Mouse (Mus musculus): ENCODE measurements at regions not wholly inside any gene's neighbourhood (a gene's known extent, or its start where the extent isn't known, plus 50 kb on each side); places are given as distances from the start of the nearest gene placed in this dataset.

- DNase-seq (ENCODE audit: low spot score in 2 of 2): no peak
These were observed 63.1 kb downstream of the Gm11011 start for GRCm38 (mm10) chr2:169524429-169524828.

DNA sequence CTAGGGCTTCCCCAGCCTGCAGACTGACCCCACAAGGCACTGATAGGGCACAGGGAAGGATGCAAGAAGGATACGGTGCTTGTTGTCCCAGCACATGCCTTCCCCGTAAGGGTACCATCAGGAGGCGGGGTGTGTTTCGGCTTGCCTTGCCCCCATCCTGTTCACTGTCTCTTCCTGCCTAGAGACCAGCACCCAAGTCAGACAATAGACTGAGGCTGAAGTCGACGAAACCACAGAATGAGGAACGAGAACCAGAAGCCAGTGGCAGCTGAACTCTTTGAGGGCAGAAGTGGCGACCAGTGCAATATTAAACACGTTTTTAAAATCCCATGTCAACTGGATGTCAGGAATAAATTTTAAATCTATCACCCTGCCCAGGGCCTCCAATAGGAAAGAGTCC, 67.6 kb downstream of the Gm11011 start:
- peak in 1 of 2 experiments; percentile 15 for DNase-seq (ENCODE audit: low spot score in 2 of 2)

DNA sequence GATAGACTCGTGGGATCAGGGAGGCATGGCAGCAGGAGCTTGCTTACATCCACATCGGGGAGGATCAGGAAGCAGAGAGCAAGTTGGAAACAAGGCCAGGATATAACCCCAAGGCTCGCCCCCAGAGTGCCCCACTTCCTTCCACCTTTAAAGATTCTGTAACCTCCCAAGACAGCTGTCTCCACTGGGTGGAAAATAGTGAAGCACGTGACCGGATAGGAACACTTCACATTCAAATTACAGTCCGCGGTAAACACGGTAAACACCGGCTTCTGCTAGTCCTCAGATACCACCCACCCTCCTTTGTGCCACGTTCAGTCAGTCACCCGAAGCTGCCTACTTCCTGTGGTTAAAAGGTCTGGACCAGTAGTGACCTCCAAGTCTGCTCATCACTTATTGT, 72.2 kb downstream of the Gm11011 start:
- peak; percentile 21 to 28 for DNase-seq (ENCODE audit: low spot score in 2 of 2)

DNA sequence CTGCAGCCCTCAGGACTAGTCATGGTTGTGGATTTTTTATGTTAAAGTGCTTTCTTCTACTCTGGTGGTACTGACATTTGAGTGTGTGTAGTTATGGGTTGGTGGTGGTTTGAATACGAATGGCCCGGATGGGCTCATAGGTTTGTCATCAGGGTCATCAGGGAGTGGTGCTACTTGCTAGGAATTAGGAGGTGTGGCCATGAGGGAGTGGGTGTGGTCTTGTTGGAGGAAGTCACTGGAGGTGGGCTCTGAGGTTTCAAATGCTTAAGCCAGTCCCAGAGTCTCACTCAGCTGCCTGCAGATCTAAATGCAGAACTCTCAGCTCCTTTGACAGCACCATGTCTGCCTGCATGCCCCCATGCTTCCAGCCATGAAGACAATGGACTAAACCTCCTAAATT, 76.8 kb downstream of the Gm11011 start:
- DNase-seq (ENCODE audit: low spot score in 2 of 2): no peak

- DNase-seq (ENCODE audit: low spot score in 2 of 2): no peak
These were observed 78.1 kb downstream of the Gm11011 start for GRCm38 (mm10) chr2:169509406-169509805.

DNA sequence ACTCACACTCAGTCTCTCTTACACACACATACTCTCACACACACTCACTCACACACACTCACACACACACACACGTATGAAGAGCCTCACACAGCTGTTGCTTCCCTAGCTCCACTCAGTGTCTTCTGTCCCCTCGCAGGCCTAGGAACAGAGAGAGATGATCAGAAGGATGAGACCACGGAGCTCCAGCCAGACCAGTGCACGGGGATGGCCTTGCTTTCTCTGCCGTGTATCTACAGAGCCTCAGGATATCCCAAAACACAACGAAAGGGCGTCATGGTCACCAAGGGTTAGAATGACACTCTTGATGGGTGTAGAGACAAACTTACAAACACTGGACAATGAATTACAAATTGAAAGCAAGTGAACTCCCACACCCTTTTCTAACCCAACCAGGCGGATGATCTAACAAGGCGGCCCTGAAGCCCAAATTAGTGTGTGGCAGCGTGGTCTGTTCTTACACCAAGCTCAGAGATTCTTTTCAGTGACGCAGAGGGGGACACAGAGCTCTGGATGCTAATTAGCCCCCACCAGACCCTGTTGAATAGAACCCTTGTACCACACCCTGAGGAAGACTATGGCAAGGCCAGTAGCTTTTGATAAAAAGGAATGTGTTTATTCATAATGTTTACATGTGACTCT, 83.0 kb downstream of the Gm11011 start:
- DNase-seq (ENCODE audit: low spot score in 2 of 2): no peak

GRCm38 (mm10) chr2:169503598-169503958, 84.0 kb downstream of the Gm11011 start:
- DNase-seq (ENCODE audit: low spot score in 2 of 2): no peak

DNA sequence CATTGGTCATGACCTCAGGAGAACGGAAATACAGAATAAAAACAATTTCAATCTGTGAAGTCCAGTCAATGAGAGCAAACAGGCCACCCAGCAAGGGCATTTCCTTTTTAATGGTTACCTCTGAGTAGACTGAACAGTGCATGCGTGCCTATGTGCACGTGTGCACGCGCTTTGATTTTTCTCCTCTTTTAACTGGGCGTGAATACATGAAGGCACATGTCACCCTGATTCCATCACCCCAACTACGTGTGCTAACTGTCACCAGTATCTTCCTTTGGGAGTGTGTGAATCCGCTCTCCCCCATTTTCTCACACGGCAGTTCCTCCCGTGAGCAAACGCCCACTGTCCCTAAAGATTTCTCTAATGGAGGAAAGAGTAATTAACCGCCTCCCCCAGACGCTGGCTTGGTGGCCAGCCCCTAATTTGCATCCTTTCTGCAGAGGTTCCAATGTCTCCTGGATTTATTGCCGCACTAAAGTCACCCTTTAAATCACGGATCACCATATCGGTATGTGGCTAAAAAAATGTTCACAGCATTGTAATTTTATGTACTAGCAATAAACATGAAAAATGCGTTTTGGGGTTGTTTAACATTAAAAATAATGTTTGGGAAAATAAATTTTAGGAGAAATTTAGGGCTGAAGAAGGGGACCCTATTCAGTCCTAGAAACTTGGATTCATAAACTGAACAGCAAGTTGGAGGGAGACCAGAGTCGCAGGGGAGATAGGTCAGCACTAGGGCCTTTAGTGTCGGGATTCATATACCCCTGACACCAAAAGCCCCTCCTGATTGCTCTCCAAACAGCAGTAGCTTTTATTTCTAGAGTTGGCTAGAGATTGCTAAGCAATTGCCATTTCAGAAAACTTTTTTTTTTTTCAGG, 84.6 kb downstream of the Gm11011 start:
- no peak for DNase-seq (ENCODE audit: low spot score in 2 of 2)

- no peak for DNase-seq (ENCODE audit: low spot score in 2 of 2)
These were observed 85.7 kb downstream of the Gm11011 start for GRCm38 (mm10) chr2:169501736-169502340.

DNA sequence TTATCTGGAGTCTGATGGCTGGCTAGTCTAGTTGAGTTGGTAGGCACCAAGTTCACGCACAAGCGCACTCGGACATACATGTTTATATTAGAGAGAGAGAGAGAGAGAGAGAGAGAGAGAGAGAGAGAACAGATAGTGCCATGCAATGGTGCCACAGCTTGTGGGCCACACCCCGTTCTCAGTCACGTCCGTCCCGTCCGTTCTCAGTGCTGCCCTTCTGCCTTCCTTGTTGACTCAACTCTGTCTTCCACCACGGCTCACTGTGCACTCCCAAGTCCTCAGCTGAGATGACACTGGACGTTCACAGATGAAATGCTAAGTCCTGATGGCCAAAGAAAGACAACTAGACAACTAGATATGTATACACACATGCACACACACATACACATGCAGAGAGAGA, 92.2 kb downstream of the Gm11011 start:
- DNase-seq (ENCODE audit: low spot score in 2 of 2): no peak

DNA sequence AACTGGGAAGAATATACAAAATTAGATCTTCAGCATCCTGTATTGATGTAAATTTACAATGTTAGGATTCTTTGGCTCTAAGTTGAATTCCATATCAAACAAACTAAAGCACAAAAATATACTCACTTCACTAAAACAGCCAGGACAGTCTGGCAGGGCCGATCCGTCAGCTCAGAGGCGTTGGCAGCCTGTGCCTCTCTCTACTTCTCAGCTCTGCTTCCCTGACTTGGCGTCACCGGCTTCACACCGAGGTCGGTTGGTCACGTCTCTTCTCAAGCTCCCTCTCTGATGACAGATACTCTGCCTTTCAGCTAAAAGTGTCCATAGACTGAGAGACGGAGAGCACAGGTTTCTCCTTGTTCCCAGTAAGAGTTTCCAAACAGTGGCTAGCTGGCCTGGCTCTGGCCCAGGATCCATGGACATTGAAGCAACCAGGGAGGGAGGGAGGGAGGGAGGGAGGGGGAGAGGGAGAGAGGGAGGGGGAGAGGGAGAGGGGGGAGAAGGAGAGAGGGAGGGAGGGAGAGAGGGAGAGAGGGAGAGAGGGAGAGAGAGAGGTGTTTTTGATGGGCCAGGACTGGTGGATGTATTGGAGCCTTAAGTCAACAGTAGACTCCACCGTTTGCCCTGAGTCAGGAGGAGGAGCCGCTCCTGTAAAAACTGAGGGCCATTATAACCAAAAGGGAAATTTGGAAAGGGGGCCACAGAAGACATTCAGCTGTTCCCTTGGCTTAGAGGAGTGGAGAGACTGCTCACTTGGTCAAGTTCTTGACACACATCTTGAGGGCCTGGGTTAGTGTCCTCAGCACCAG, 92.8 kb downstream of the Gm11011 start:
- DNase-seq (ENCODE audit: low spot score in 2 of 2): no peak

DNA sequence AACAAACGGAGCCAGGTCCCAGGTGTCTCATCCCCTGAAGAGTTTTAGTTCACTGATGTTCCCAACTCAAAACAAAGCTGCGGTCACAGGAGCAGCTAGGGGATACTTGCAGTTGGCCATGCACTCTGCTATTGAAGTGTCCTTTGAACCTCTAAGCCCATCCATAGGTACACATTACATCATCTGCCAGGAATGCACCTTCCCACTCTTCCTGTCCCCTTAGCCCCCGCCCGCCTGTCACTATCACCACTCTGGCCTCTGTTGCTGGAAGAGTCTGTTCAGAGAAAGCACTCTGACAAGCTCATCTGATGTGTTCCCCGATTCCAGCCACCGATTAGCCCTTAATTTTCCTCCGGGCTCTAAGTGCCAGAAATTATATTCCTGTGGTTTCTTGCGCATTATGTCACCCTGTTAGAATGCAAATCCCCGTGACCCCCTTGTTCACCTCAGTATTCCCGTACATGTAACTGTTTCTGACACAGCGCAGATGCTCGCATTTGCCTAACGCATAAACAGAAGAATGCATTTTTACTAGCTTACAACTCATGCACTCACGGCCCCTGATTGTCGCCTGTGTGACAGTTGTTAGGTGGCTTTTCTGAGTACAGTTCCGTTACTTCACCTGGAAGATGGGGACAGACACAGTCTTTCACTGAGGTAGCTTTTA, 93.8 kb downstream of the Gm11011 start:
- no peak for DNase-seq (ENCODE audit: low spot score in 2 of 2)

DNA sequence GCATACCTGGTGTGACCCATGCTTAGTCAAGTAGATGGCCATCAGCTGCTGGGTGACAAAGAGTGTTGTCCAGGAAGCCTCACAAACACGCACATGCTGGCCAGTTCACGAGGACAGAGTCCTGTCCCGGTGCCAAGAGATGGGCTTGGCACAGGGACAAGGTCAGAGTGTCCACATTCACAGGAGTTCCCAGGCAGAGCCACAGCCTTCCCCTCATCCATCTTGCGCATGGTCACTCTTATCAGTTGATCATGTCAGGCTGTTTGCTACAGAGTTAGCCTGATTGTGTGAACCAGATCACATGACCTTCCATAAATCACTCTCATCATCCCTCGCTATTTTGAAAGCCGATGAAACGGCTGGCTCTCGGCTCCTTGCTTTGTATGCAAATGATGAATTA, 103.6 kb downstream of the Gm11011 start:
- no peak for DNase-seq (ENCODE audit: low spot score in 2 of 2)

GRCm38 (mm10) chr2:169481731-169482465, 105.6 kb downstream of the Gm11011 start:
- no peak for DNase-seq (ENCODE audit: low spot score in 2 of 2)

DNA sequence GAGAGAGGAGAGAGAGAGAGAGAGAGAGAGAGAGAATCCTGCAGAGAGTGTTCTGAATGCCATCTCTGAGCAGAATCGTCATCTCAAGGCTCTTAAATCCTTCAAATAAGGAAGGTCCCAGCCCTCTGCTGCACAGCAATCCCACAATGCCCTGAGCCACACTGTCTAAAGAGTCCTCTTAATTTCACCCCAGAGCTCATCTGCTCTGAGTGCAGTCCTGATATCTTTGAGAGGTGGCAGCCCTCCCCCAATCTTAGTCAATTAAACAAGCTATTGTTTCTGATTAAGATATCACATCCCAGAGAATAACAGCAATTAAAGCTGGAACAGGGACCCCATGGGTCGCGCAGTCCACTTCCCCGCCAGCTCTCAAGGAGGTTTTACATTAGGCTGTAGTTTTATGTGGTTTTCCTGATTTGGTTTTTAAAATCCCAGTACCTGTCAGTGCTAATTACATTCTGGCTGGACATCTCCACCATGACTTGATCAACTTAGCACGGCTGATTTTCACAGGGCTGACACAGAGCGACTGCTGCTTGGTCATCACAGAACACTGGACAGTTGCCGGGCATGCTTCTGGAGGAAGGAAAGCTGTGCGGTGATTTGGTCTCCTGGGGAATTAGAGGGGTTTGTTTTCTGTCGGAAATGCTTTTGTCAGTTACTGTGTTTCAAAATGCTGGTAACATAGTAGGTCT, 113.0 kb downstream of the Gm11011 start:
- no peak for DNase-seq (ENCODE audit: low spot score in 2 of 2)

DNA sequence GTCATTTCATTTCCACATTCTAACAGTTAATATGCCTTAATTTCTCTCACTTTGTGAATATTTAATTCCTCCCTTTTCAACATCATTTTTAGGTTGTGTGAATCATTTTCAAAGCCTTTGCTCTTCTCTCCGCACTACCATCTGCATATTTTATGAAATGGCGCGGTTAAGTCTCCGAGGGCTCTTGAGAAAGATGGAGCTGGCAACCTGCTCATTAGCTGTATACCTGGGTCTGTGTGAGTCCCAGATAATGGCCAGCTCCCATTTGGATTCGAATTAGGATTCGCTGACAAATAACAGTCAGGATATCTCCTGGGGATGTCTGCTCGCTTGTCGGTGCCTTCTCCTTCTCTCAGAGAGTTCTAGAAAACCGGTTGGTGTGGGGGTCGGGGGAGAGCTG, 118.0 kb downstream of the Gm11011 start:
- DNase-seq (ENCODE audit: low spot score in 2 of 2): no peak

- no peak for DNase-seq (ENCODE audit: low spot score in 2 of 2)
These were observed 119.9 kb downstream of the Gm11011 start for GRCm38 (mm10) chr2:169467621-169468020.

DNA sequence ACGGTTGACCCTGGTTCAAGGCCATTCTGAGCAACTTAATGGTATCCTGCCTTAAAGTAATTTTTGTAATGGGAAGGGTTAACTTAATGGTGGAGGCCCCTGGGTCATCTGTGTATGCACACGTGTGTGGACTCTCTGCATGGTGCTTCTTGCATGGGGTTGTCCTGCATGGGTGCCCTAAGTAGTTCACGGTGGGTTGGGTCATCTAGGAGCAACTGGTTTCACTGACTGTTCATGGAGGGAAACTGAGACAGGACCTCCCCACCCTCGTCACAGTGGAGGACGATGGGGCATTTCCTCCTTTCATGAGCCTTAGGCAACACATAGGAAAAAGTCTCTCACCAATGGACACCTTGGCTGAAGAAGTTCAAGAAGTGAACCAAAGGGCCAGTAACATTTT, 123.4 kb downstream of the Gm11011 start:
- no peak for DNase-seq (ENCODE audit: low spot score in 2 of 2)

DNA sequence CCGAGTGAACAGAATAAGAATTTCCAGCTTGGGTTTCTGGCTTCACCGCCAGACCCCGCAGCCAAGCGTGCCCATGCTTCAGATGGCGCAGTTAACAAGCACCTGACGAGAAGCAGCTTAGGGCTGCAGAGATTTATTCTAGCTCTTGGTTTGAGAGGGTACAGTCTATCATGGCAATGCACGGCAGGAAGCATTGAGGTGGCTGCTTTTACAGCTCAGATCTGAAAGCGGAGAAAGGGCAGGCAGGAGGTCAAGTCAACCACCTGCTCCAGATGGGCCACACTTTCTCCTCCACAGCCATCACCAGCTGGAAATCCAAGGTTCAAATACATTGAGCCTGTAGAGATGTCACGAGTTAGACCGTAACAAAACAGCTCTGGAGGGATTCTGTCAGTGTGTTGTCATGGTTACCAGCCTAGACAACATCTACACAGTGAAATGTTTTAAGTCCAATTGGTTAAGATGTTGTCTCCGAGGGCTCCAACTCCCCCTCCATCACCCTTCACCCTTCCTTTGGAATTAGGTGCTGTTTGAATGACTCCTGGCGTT, 126.0 kb downstream of the Gm11011 start:
- no peak for DNase-seq (ENCODE audit: low spot score in 2 of 2)

GRCm38 (mm10) chr2:169452956-169453355, 134.6 kb downstream of the Gm11011 start:
- no peak for DNase-seq (ENCODE audit: low spot score in 2 of 2)

All from thymus, postnatal 10 days (tissue).